Comparison of ENCODE assay signal across 41 mouse cellular contexts in the genomic region with DNA sequence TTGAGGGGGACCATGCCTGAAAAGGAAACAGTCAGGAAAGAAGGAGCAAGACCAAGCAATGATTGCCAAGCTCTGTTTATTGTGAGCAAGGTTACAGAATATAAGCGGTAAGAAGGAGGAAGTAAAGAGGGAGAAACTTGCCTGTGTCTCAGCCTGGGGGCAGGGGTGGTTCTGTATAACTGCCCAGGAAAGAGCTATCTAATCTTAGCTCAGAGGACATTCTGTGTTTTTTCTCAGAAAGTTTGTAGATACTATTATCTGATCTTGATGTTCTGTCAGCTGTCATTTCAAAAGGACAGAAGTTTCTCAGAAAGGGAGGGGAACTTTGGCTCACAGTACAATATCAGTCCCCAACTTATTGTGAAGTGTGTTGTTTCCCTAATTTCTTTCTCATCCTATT. TPM values are rescaled to one million over a fixed set of nuclear protein-coding genes. Genes with fewer than 3 reads are reported as not detected.
"Had no signal": no experiment of that assay in that cellular context is flagged by ENCODE, and none has a peak within 500 bp of the region (broad histone marks: within the 10 kb centered on the region; RNA-seq: fewer than 3 reads in every experiment).

No protein-coding gene starts in this region.

- H3K27me3 ChIP-seq: heart, embryonic 12.5 days; hindbrain, embryonic 12.5 days; intestine, embryonic 15.5 days; limb, embryonic 12.5 days; liver, embryonic 13.5 days had no signal

- H3K9me3 ChIP-seq: intestine, embryonic 15.5 days had no signal

- H3K4me3 ChIP-seq: gastrocnemius, adult 2 months; heart, embryonic 10.5 days; heart, embryonic 12.5 days; hindbrain, embryonic 10.5 days; hindbrain, embryonic 12.5 days; intestine, embryonic 15.5 days; layer of hippocampus, adult 2 months; limb, embryonic 10.5 days; limb, embryonic 12.5 days; liver, embryonic 13.5 days had no signal

- H3K36me3 ChIP-seq: heart, embryonic 10.5 days; heart, embryonic 12.5 days; hindbrain, embryonic 10.5 days; hindbrain, embryonic 12.5 days; intestine, embryonic 15.5 days; limb, embryonic 10.5 days; limb, embryonic 12.5 days; liver, embryonic 13.5 days had no signal

- H3K27ac ChIP-seq: gastrocnemius, adult 2 months; heart, embryonic 10.5 days; hindbrain, embryonic 10.5 days; hindbrain, embryonic 12.5 days; hindbrain, embryonic 14.5 days; intestine, embryonic 15.5 days; layer of hippocampus, adult 2 months; limb, embryonic 10.5 days; limb, embryonic 12.5 days; liver, embryonic 13.5 days had no signal

- H3K4me2 ChIP-seq: heart, embryonic 12.5 days; hindbrain, embryonic 12.5 days; hindbrain, embryonic 14.5 days; intestine, embryonic 15.5 days; limb, embryonic 12.5 days; liver, embryonic 11.5 days; liver, embryonic 13.5 days had no signal

- H3K4me1 ChIP-seq: heart, embryonic 10.5 days; heart, embryonic 12.5 days; hindbrain, embryonic 10.5 days; hindbrain, embryonic 12.5 days; intestine, embryonic 15.5 days; limb, embryonic 10.5 days; limb, embryonic 12.5 days; liver, embryonic 13.5 days had no signal

- ATAC-seq: hindbrain, embryonic 16.5 days; inflammation-experienced regulatory T-cells, adult 6 months; intestine, embryonic 15.5 days; intestine, postnatal 0 days had no signal

- DNase-seq: gastrocnemius, adult 2 months; gastrocnemius, postnatal 10 days; gastrocnemius, postnatal 25 days; heart, adult 18-20 months; heart, postnatal 10 days; heart, postnatal 4 days; kidney, adult 18-20 months; kidney, adult 8-10 months; kidney, postnatal 10 days; kidney, postnatal 25 days; kidney, postnatal 4 days; layer of hippocampus, adult 9-11 months; layer of hippocampus, postnatal 36 days; liver; liver, embryonic 13.5 days had no signal

- H3K9ac ChIP-seq: heart, embryonic 12.5 days; hindbrain, embryonic 12.5 days; hindbrain, embryonic 14.5 days; intestine, embryonic 15.5 days; limb, embryonic 12.5 days; liver, embryonic 13.5 days had no signal

RNA-seq across cellular contexts. Expression of gene Vmn2r102, which starts 30.8 kb away (rescaled TPM):
- total RNA-seq: gastrocnemius, adult 2 months; gastrocnemius, postnatal 10 days; gastrocnemius, postnatal 25 days; gastrocnemius, postnatal 4 days; granulocyte monocyte progenitor cell, adult 5-6 weeks; heart, adult 18-20 months; heart, adult 8-10 months; heart, postnatal 10 days; heart, postnatal 25 days; heart, postnatal 4 days; layer of hippocampus, adult 2 months; layer of hippocampus, postnatal 14 days; layer of hippocampus, postnatal 36 days; left cerebral cortex, adult 18-20 months; left cerebral cortex, postnatal 14 days; left cerebral cortex, postnatal 36 days had no signal
- polyA plus RNA-seq: heart, embryonic 10.5 days; heart, embryonic 12.5 days; heart, embryonic 14.5 days; heart, embryonic 16.5 days; hindbrain, embryonic 10.5 days; hindbrain, embryonic 12.5 days; hindbrain, embryonic 14.5 days; hindbrain, embryonic 16.5 days; intestine, embryonic 15.5 days; intestine, postnatal 0 days; kidney, embryonic 14.5 days; kidney, embryonic 16.5 days; limb, embryonic 10.5 days; limb, embryonic 12.5 days; limb, embryonic 14.5 days; liver, embryonic 11.5 days; liver, embryonic 13.5 days had no signal

RNA-seq across cellular contexts. Expression of gene Vmn2r101, which starts 52.3 kb away (rescaled TPM):
- total RNA-seq: gastrocnemius, adult 2 months; gastrocnemius, postnatal 10 days; gastrocnemius, postnatal 25 days; gastrocnemius, postnatal 4 days; granulocyte monocyte progenitor cell, adult 5-6 weeks; heart, adult 18-20 months; heart, adult 8-10 months; heart, postnatal 10 days; heart, postnatal 25 days; heart, postnatal 4 days; layer of hippocampus, adult 2 months; layer of hippocampus, postnatal 14 days; layer of hippocampus, postnatal 36 days; left cerebral cortex, adult 18-20 months; left cerebral cortex, postnatal 14 days; left cerebral cortex, postnatal 36 days had no signal
- polyA plus RNA-seq: heart, embryonic 10.5 days; heart, embryonic 12.5 days; heart, embryonic 14.5 days; heart, embryonic 16.5 days; hindbrain, embryonic 10.5 days; hindbrain, embryonic 12.5 days; hindbrain, embryonic 14.5 days; hindbrain, embryonic 16.5 days; inflammation-experienced regulatory T-cells, adult 6 months; intestine, embryonic 15.5 days; intestine, postnatal 0 days; kidney, embryonic 14.5 days; kidney, embryonic 16.5 days; limb, embryonic 10.5 days; limb, embryonic 12.5 days; limb, embryonic 14.5 days; liver, embryonic 11.5 days; liver, embryonic 13.5 days had no signal
